Mouse (Mus musculus): ENCODE measurements around the gene Cgas. TPM values are rescaled to one million over a fixed set of nuclear protein-coding genes. Genes with fewer than 3 reads are reported as not detected.

The Cgas gene
- polyA plus RNA-seq, 1 experiment from 2014 or later, result 0.79 TPM

GRCm38 (mm10) chr9:78442237-78442578, 829 bp downstream of the Cgas start:
- no peak overlapping the region for H3K27ac ChIP-seq (ENCODE audit: low read depth, low read length)
- no peaks in the 10 kb centered on the region for H3K9me3 ChIP-seq (ENCODE audit: control insufficient read depth, low read length)
- H3K4me1 ChIP-seq (ENCODE audit: control insufficient read depth, insufficient read depth, low read depth, low read length), result peaks cover 10% of the 10 kb centered on the region
- H3K36me3 ChIP-seq (ENCODE audit: control insufficient read depth, insufficient read depth, low read length), result no peaks in the 10 kb centered on the region
- peaks cover 51% of the 10 kb centered on the region for H3K27me3 ChIP-seq (replicated peaks; ENCODE audit: control insufficient read depth, insufficient read depth, low read length)
- no peak for ATAC-seq
- H3K9ac ChIP-seq (ENCODE audit: low read depth, low read length), result no peak overlapping the region; the same call in 1 of the 2 replicates
- under 1% methylated on average over 9 of the region's 9 CpGs for WGBS
- H3K4me3 ChIP-seq (ENCODE audit: low read length), result peak overlapping the region; percentile 44
- peak overlapping the region; percentile 75 for H3K4me2 ChIP-seq (ENCODE audit: low read length)

GRCm38 (mm10) chr9:78439426-78439825, 3.6 kb downstream of the Cgas start:
- ATAC-seq, result no peak

GRCm38 (mm10) chr9:78432471-78432870, 10.6 kb downstream of the Cgas start:
- Histone ChIP-seq H3K4me1 (ENCODE audit: control insufficient read depth, insufficient read depth, low read depth, low read length) (no peaks in the 10 kb centered on the region), H3K27me3 (replicated peaks; ENCODE audit: control insufficient read depth, insufficient read depth, low read length) (no peaks in the 10 kb centered on the region), H3K27ac (ENCODE audit: low read depth, low read length) (no peak overlapping the region), H3K4me3 (ENCODE audit: low read length) (no peak overlapping the region), H3K4me2 (ENCODE audit: low read length) (no peak overlapping the region), H3K9me3 (ENCODE audit: control insufficient read depth, low read length) (no peaks in the 10 kb centered on the region), H3K36me3 (ENCODE audit: control insufficient read depth, insufficient read depth, low read length) (no peaks in the 10 kb centered on the region), H3K9ac (ENCODE audit: low read depth, low read length) (no peak overlapping the region)
- ATAC-seq, result no peak
- 89% methylated on average over 5 of the region's 5 CpGs for WGBS

More at GRCm38 (mm10) chr9:78439426-78439825, 3.6 kb downstream of the Cgas start:
- H3K27me3 ChIP-seq (replicated peaks; ENCODE audit: control insufficient read depth, insufficient read depth, low read length), result peaks cover 45% of the 10 kb centered on the region
- no peak overlapping the region for H3K4me3 ChIP-seq (ENCODE audit: low read length)
- H3K4me1 ChIP-seq (ENCODE audit: control insufficient read depth, insufficient read depth, low read depth, low read length), result peaks cover 10% of the 10 kb centered on the region
- H3K4me2 ChIP-seq (ENCODE audit: low read length), result no peak overlapping the region
- H3K9ac ChIP-seq (ENCODE audit: low read depth, low read length), result no peak overlapping the region
- H3K36me3 ChIP-seq (ENCODE audit: control insufficient read depth, insufficient read depth, low read length), result no peaks in the 10 kb centered on the region
- WGBS, result 73% methylated on average over 5 of the region's 5 CpGs
- H3K27ac ChIP-seq (ENCODE audit: low read depth, low read length), result no peak overlapping the region
- no peaks in the 10 kb centered on the region for H3K9me3 ChIP-seq (ENCODE audit: control insufficient read depth, low read length)

- Histone ChIP-seq H3K4me2 (ENCODE audit: low read length) (no peak overlapping the region), H3K4me3 (ENCODE audit: low read length) (no peak overlapping the region), H3K27me3 (replicated peaks; ENCODE audit: control insufficient read depth, insufficient read depth, low read length) (no peaks in the 10 kb centered on the region), H3K4me1 (ENCODE audit: control insufficient read depth, insufficient read depth, low read depth, low read length) (no peaks in the 10 kb centered on the region), H3K27ac (ENCODE audit: low read depth, low read length) (no peak overlapping the region), H3K9ac (ENCODE audit: low read depth, low read length) (no peak overlapping the region), H3K9me3 (ENCODE audit: control insufficient read depth, low read length) (no peaks in the 10 kb centered on the region), H3K36me3 (ENCODE audit: control insufficient read depth, insufficient read depth, low read length) (no peaks in the 10 kb centered on the region)
- no peak for ATAC-seq
- WGBS, result 72% methylated on average over 6 of the region's 6 CpGs
Observed at GRCm38 (mm10) chr9:78430486-78430885, 12.6 kb downstream of the Cgas start.

DNA sequence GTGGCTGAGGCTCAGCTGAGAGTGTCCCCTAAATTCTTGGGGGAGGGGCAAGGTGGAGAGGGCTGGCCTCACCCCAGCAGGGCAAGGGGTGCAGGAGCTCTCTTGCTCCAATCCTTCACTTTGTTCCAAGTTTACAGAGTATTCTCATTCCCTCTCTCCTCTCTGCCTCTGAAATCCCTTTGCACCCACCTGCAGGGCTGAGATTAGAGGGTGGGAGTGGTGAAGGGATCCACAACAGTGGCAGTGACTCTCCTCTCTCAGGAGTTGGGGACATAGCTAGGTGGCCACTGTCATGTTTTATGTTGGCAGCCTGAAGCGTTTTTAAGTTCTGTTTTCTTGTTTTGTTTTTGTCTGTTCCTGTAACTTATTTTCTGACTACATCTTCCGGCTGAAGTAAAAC, 13.5 kb downstream of the Cgas start:
- H3K4me3 ChIP-seq (ENCODE audit: low read length), result no peak overlapping the region
- H3K4me2 ChIP-seq (ENCODE audit: low read length), result no peak overlapping the region
- no peak overlapping the region for H3K27ac ChIP-seq (ENCODE audit: low read depth, low read length)
- no peaks in the 10 kb centered on the region for H3K4me1 ChIP-seq (ENCODE audit: control insufficient read depth, insufficient read depth, low read depth, low read length)
- WGBS, result 62% methylated on average over 2 of the region's 2 CpGs
- no peak overlapping the region for H3K9ac ChIP-seq (ENCODE audit: low read depth, low read length)
- no peaks in the 10 kb centered on the region for H3K9me3 ChIP-seq (ENCODE audit: control insufficient read depth, low read length)
- no peaks in the 10 kb centered on the region for H3K27me3 ChIP-seq (replicated peaks; ENCODE audit: control insufficient read depth, insufficient read depth, low read length)
- H3K36me3 ChIP-seq (ENCODE audit: control insufficient read depth, insufficient read depth, low read length), result no peaks in the 10 kb centered on the region
- ATAC-seq, result no peak

GRCm38 (mm10) chr9:78428870-78429432, 14.1 kb downstream of the Cgas start:
- WGBS, result 83% methylated on average over 4 of the region's 4 CpGs
- no peak overlapping the region for H3K4me3 ChIP-seq (ENCODE audit: low read length)
- no peak overlapping the region for H3K27ac ChIP-seq (ENCODE audit: low read depth, low read length)
- no peak overlapping the region for H3K9ac ChIP-seq (ENCODE audit: low read depth, low read length)
- no peak for ATAC-seq
- H3K27me3 ChIP-seq (replicated peaks; ENCODE audit: control insufficient read depth, insufficient read depth, low read length), result no peaks in the 10 kb centered on the region
- no peaks in the 10 kb centered on the region for H3K36me3 ChIP-seq (ENCODE audit: control insufficient read depth, insufficient read depth, low read length)
- H3K9me3 ChIP-seq (ENCODE audit: control insufficient read depth, low read length), result no peaks in the 10 kb centered on the region
- H3K4me2 ChIP-seq (ENCODE audit: low read length), result no peak overlapping the region
- H3K4me1 ChIP-seq (ENCODE audit: control insufficient read depth, insufficient read depth, low read depth, low read length), result no peaks in the 10 kb centered on the region

DNA sequence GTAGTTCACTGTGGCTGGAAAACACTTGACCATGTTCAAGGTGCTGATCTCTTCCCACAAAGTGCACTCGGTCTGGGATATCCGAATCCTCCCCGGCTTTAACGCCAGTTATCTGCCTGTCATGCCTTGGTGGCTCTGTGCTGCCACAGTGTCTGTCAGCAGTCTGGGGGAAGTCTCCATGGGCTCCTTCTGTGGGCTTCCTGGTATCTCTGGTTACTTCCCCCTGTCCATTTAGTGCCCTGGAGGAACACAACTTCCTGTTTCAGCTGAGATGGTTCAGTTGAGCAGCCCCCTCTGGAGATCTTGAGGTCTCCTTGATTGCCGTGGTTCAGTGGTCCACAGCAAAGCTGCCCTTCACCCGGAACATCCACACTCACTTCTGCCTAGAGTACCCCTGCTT, 14.9 kb downstream of the Cgas start:
- Histone ChIP-seq H3K27ac (ENCODE audit: low read depth, low read length) (no peak overlapping the region), H3K4me1 (ENCODE audit: control insufficient read depth, insufficient read depth, low read depth, low read length) (no peaks in the 10 kb centered on the region), H3K9me3 (ENCODE audit: control insufficient read depth, low read length) (no peaks in the 10 kb centered on the region), H3K36me3 (ENCODE audit: control insufficient read depth, insufficient read depth, low read length) (no peaks in the 10 kb centered on the region), H3K4me2 (ENCODE audit: low read length) (no peak overlapping the region; the same call in 1 of the 2 replicates), H3K9ac (ENCODE audit: low read depth, low read length) (no peak overlapping the region), H3K4me3 (ENCODE audit: low read length) (no peak overlapping the region), H3K27me3 (replicated peaks; ENCODE audit: control insufficient read depth, insufficient read depth, low read length) (no peaks in the 10 kb centered on the region)
- WGBS, result 84% methylated on average over 6 of the region's 6 CpGs
- no peak for ATAC-seq

DNA sequence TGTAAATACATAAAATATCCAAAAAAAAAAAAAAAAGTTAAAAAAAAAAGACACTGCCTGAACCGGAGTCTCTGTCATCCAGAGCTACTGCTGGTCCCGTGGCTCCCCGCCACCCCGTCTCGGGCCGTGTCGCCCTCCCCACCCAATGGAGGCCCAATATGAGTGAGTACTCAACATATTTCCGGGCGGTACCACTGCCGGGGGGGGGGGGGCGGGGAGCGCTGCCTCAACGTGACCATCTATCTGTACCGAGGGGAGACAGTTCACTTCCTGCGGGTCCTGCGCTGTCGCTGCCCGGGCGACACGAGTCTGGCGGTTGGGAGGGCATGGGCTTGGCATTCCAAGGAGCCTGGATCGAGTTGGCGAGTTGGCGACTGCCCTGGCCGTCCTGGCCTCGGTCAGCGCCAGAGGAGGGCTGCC, 15.7 kb downstream of the Cgas start:
- Histone ChIP-seq H3K4me3 (ENCODE audit: low read length) (peak overlapping the region; percentile 43), H3K9ac (ENCODE audit: low read depth, low read length) (peak overlapping the region; percentile 56), H3K4me1 (ENCODE audit: control insufficient read depth, insufficient read depth, low read depth, low read length) (no peaks in the 10 kb centered on the region), H3K27me3 (replicated peaks; ENCODE audit: control insufficient read depth, insufficient read depth, low read length) (no peaks in the 10 kb centered on the region), H3K27ac (ENCODE audit: low read depth, low read length) (no peak overlapping the region), H3K36me3 (ENCODE audit: control insufficient read depth, insufficient read depth, low read length) (no peaks in the 10 kb centered on the region), H3K9me3 (ENCODE audit: control insufficient read depth, low read length) (no peaks in the 10 kb centered on the region), H3K4me2 (ENCODE audit: low read length) (peak overlapping the region; percentile 64)
- peak; percentile 61; the same call in 1 of the 2 replicates for ATAC-seq
- 32% methylated on average over 24 of the region's 27 CpGs for WGBS

DNA sequence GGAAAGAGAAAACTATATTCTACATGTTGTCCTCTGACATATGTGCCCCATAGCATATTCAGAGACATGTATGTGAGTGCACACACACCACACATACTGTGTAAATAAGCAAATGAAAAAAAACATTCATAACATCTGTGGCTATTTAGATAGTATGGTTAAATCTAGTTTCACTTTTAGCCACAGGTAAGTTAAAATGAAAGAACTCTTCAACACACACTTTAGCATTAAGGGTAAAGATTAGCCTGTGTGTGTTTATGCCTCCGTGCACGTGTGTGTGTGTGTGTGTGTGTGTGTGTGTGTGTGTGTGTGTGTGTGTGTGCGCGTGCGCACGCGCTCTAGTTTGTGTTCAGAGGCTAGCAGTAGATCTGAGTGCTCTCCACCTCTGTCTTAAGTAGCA, 41.4 kb downstream of the Cgas start:
- 95% methylated on average over 7 of the region's 7 CpGs for WGBS
- no peak overlapping the region for H3K27ac ChIP-seq (ENCODE audit: low read depth, low read length)
- no peak for ATAC-seq

GRCm38 (mm10) chr9:78400570-78400969, 42.5 kb downstream of the Cgas start:
- no peak for ATAC-seq
- 92% methylated on average over 5 of the region's 5 CpGs for WGBS
- Histone ChIP-seq H3K9me3 (ENCODE audit: control insufficient read depth, low read length) (no peaks in the 10 kb centered on the region), H3K27me3 (replicated peaks; ENCODE audit: control insufficient read depth, insufficient read depth, low read length) (peaks cover 13% of the 10 kb centered on the region), H3K27ac (ENCODE audit: low read depth, low read length) (no peak overlapping the region), H3K9ac (ENCODE audit: low read depth, low read length) (no peak overlapping the region), H3K4me3 (ENCODE audit: low read length) (no peak overlapping the region), H3K4me2 (ENCODE audit: low read length) (no peak overlapping the region), H3K36me3 (ENCODE audit: control insufficient read depth, insufficient read depth, low read length) (no peaks in the 10 kb centered on the region), H3K4me1 (ENCODE audit: control insufficient read depth, insufficient read depth, low read depth, low read length) (peaks cover 6% of the 10 kb centered on the region)

More for the DNA sequence above, 41.4 kb downstream of the Cgas start:
- Histone ChIP-seq H3K4me3 (ENCODE audit: low read length) (no peak overlapping the region), H3K4me1 (ENCODE audit: control insufficient read depth, insufficient read depth, low read depth, low read length) (no peaks in the 10 kb centered on the region), H3K36me3 (ENCODE audit: control insufficient read depth, insufficient read depth, low read length) (no peaks in the 10 kb centered on the region), H3K9me3 (ENCODE audit: control insufficient read depth, low read length) (no peaks in the 10 kb centered on the region), H3K27me3 (replicated peaks; ENCODE audit: control insufficient read depth, insufficient read depth, low read length) (peaks cover 4% of the 10 kb centered on the region), H3K9ac (ENCODE audit: low read depth, low read length) (no peak overlapping the region), H3K4me2 (ENCODE audit: low read length) (no peak overlapping the region)
